Mouse (Mus musculus) CD4-positive naive resting alpha-beta T cell, adult 57 days (primary cell): ENCODE measurements around the gene Dlg5. TPM values are rescaled to one million over a fixed set of nuclear protein-coding genes. Genes with fewer than 3 reads are reported as not detected.

Experiments used
- total RNA-seq: library from RNA; stranded (reverse); gene quantifications from one replicate; pipeline ENCODE4 v1.2.4, GENCODE M21; 2023

Dlg5 gene
- total RNA-seq: 3.4 TPM

DNA sequence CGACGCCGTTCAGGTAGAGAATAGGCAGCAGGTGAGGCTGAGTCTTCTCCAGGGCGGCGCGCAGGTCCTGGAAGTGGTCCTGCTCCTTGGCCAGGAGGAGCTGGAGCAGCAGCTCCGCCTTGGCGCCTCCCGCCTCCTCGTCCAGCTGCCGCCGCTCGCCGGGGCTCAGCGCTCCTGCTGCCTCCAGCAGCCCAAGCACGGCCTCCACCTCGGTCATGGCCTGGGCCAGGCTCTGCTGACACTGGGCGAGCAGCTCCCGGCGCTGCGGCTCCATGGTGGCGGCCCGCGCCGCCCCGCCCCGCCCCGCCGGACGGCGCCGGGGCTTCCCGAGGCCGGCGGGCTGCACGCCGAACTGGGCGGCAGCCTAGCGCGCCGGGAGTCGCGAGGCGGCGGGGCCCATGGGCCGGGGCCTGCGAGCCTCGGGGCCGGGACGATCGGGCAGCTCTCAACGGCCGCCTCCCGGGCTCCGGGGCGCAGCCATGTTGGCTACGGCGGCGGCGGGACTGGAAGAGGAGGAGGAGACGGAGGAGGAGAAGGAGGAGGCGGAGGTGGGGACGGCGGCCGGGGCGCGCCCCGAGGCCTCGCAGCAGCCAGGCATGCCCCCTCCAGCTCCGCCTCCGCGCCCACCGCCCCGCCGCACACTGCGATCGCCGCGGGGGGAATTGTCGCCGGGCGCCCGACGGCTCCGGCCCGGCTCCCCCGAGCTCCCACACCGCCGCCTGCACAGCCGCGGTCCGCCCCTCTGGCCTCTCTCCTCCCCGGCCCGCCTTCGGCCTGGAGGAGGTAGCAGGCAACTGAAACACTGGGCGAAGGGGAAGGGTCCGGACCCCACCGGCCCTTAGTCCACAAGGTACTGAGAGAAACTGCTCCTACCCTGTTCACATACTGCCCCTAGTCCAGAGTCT, at the start of gene Dlg5:
Dlg5 (minus strand) TSS at position 744 of the 905 bp plus-strand sequence.

DNA sequence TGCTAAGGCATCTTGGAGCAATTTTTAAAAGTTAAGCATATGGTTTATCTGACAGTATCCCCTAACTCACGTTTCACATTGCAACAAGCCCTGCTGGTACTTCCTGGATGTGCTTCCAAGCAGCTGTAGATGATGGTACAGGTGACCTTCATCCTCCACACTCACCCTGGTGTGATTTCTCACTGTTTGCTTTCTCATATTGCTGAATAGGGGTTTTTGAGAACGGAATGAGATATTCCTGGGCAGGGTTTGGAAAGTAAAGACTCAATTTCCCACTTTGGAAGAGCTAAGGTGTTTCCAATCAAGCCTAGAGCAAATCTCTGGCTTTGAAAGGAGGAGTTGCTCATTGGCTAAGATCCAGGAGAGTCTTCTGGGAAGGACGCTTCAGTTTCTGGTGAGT, 47.2 kb upstream of the Dlg5 start, which contains the start of gene E330034G19Rik:
E330034G19Rik (plus strand) TSS at position 301 of the 400 bp plus-strand sequence.

Other genes with a start within 250 kb of the Dlg5 start
- not detected for gene Kcnma1, start 231.4 kb downstream of the Dlg5 start, total RNA-seq
- not detected for gene E330034G19Rik, start 47.3 kb upstream of the Dlg5 start, total RNA-seq
- gene Polr3a, start 241.1 kb upstream of the Dlg5 start, total RNA-seq: 42.5 TPM
- gene Rps24, start 241.2 kb upstream of the Dlg5 start, total RNA-seq: 6,202 TPM